Mouse (Mus musculus): ENCODE measurements at regions not wholly inside any gene's neighbourhood (a gene's known extent, or its start where the extent isn't known, plus 50 kb on each side); places are given as distances from the start of the nearest gene placed in this dataset.

GRCm38 (mm10) chr3:128723100-128723499 is 476.6 kb upstream of the Pitx2 start:
- no peak for DNase-seq

GRCm38 (mm10) chr3:128720276-128720675 is 479.4 kb upstream of the Pitx2 start:
- DNase-seq, result no peak

GRCm38 (mm10) chr3:128719226-128719625 is 480.5 kb upstream of the Pitx2 start:
- no peak for DNase-seq

- DNase-seq, result no peak
Measured at GRCm38 (mm10) chr3:128707270-128707669, 492.4 kb upstream of the Pitx2 start.

GRCm38 (mm10) chr3:128668468-128669127 is 531.1 kb upstream of the Pitx2 start:
- DNase-seq, result no peak

GRCm38 (mm10) chr3:128665184-128665583 is 534.5 kb upstream of the Pitx2 start:
- no peak for DNase-seq

- DNase-seq, result no peak
Measured at GRCm38 (mm10) chr3:128636960-128637755, 562.5 kb upstream of the Pitx2 start.

- DNase-seq, result no peak
Measured at GRCm38 (mm10) chr3:128627696-128628095, 572.0 kb upstream of the Pitx2 start.

- DNase-seq, result no peak
Measured at GRCm38 (mm10) chr3:128616675-128617074, 583.0 kb upstream of the Pitx2 start.

GRCm38 (mm10) chr3:128613657-128614056 is 586.0 kb upstream of the Pitx2 start:
- no peak for DNase-seq

GRCm38 (mm10) chr3:128610731-128611130 is 588.9 kb upstream of the Pitx2 start:
- DNase-seq, result no peak

- DNase-seq, result no peak
Measured at GRCm38 (mm10) chr3:128608694-128609093, 591.0 kb upstream of the Pitx2 start.

- no peak for DNase-seq
Measured at GRCm38 (mm10) chr3:128575339-128576129, 624.1 kb upstream of the Pitx2 start.

GRCm38 (mm10) chr3:128570551-128570950 is 629.1 kb upstream of the Pitx2 start:
- DNase-seq, result no peak

- DNase-seq, result no peak
Measured at GRCm38 (mm10) chr3:128565386-128565785, 634.3 kb upstream of the Pitx2 start.

- no peak for DNase-seq
Measured at GRCm38 (mm10) chr3:128546416-128547327, 650.5 kb upstream of the Fam241a start.

GRCm38 (mm10) chr3:128525427-128525826 is 629.3 kb upstream of the Fam241a start:
- DNase-seq, result no peak

- no peak for DNase-seq
Measured at GRCm38 (mm10) chr3:128520671-128521103, 624.6 kb upstream of the Fam241a start.

- DNase-seq, result no peak
Measured at GRCm38 (mm10) chr3:128519913-128520316, 623.8 kb upstream of the Fam241a start.

- no peak for DNase-seq
Measured at GRCm38 (mm10) chr3:128518806-128519205, 622.7 kb upstream of the Fam241a start.

- no peak for DNase-seq
Measured at GRCm38 (mm10) chr3:128471111-128471510, 575.0 kb upstream of the Fam241a start.

- no peak for DNase-seq
Measured at GRCm38 (mm10) chr3:128429706-128430105, 533.6 kb upstream of the Fam241a start.

All from thymus, postnatal 36 days (tissue).